In genomic region chr13:96720003-96720402, GRCm38 (mm10) we compare ENCODE assay signal across 19 mouse cellular contexts. TPM values are rescaled to one million over a fixed set of nuclear protein-coding genes. Genes with fewer than 3 reads are reported as not detected.
"Had no signal": no experiment of that assay in that cellular context is flagged by ENCODE, and none has a peak within 500 bp of the region (broad histone marks: within the 10 kb centered on the region; RNA-seq: fewer than 3 reads in every experiment).

No protein-coding gene starts in this region.

- H3K27ac ChIP-seq: kidney, embryonic 15.5 days; limb, embryonic 13.5 days; midbrain, embryonic 13.5 days; neural tube, embryonic 15.5 days had no signal

- H3K4me2 ChIP-seq: kidney, embryonic 15.5 days; limb, embryonic 13.5 days; midbrain, embryonic 13.5 days; neural tube, embryonic 15.5 days had no signal

- H3K4me1 ChIP-seq: kidney, embryonic 15.5 days; limb, embryonic 13.5 days; midbrain, embryonic 13.5 days; neural tube, embryonic 15.5 days had no signal

- H3K9ac ChIP-seq: kidney, embryonic 15.5 days; limb, embryonic 13.5 days; midbrain, embryonic 13.5 days; neural tube, embryonic 15.5 days had no signal

- H3K9me3 ChIP-seq: kidney, embryonic 15.5 days; limb, embryonic 13.5 days; midbrain, embryonic 13.5 days; neural tube, embryonic 15.5 days had no signal

- H3K27me3 ChIP-seq: kidney, embryonic 15.5 days; limb, embryonic 13.5 days; midbrain, embryonic 13.5 days; neural tube, embryonic 15.5 days had no signal

- H3K4me3 ChIP-seq: kidney, embryonic 15.5 days; limb, embryonic 13.5 days; midbrain, embryonic 13.5 days; myocyte; neural tube, embryonic 15.5 days had no signal

- H3K36me3 ChIP-seq: kidney, embryonic 15.5 days; limb, embryonic 13.5 days; midbrain, embryonic 13.5 days; neural tube, embryonic 15.5 days had no signal

- ATAC-seq: intestine, embryonic 16.5 days; midbrain, embryonic 13.5 days had no signal

- DNase-seq: kidney, adult 2 months; kidney, postnatal 14 days; left cerebral cortex, postnatal 4 days; lung, adult 18-20 months; right cerebral cortex, adult 18-20 months; right cerebral cortex, postnatal 25 days; thymus, adult 18-20 months; thymus, postnatal 25 days had no signal

RNA-seq across cellular contexts. Expression of gene Ankrd31, which starts 28.1 kb away (rescaled TPM):
- polyA plus RNA-seq: kidney, adult 2 months; kidney, embryonic 15.5 days; large intestine, adult 2 months; limb, embryonic 13.5 days; lung, embryonic 16.5 days; myocyte; neural tube, embryonic 11.5 days; small intestine, adult 2 months; urinary bladder, adult 2 months had no signal
